Comparison of ENCODE assay signal across 8 mouse cellular contexts in the genomic region with DNA sequence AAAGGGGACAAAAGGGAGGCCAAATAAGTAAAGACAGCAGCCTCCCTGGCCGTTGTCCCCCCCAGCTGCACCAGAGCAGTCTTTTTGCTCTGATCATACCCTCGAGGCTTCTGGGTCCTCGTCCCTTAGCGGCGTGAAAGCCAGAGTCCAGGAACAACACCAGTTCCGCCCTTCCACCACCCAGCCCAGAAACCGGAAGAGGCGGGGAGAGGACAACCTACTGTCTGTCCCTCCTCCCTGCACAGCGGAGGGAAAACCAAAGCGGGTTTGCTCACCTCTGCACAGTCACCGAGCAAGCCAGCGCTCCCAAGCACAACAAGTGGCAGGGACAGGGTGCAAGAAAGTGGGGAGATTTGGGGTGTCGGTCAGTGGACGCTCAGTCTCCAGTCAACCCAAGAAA. TPM values are rescaled to one million over a fixed set of nuclear protein-coding genes. Genes with fewer than 3 reads are reported as not detected.
DNase-seq lines count a peak whose midpoint lies in the region; ATAC-seq and TF ChIP-seq lines count a peak whose summit lies in the region.

No protein-coding gene starts in this region.

- in situ Hi-C loops in CH12.LX (cut with MboI; ENCODE audit: low pct_ligation_motif_present, low pct_unique_long_range_greater_than_20kb, low sequenced_read_pairs): loop anchor here (10.0 kb wide), 1 partner anchor 69 kb away; a partner anchor contains a TSS

- no peak for TF ChIP-seq EP300 in CH12.LX (IDR thresholded peaks at IDR 0.05; ENCODE audit: low read length)

- no peaks in the 10 kb centered on the region for H3K27me3 ChIP-seq in CH12.LX (replicated peaks)
- no peaks in the 10 kb centered on the region for H3K27me3 ChIP-seq in heart, embryonic 16.5 days (ENCODE audit: control insufficient read depth, insufficient read depth, low read length)
- no peaks in the 10 kb centered on the region for H3K27me3 ChIP-seq in small intestine, adult 2 months (ENCODE audit: control insufficient read depth, insufficient read depth, low read length)

- H3K4me2 ChIP-seq in CH12.LX (ENCODE audit: insufficient read depth, low read depth, poor library complexity, severe bottlenecking): peak overlapping the region; percentile 48
- peak overlapping the region; percentile 73 for H3K4me2 ChIP-seq in heart, embryonic 16.5 days (ENCODE audit: low read depth, low read length)

- no peak for TF ChIP-seq CTCF in CH12.LX (conservative IDR thresholded peaks at IDR 0.05 in 1 of 2, IDR thresholded peaks at IDR 0.05 in 1 of 2; ENCODE audit: low read depth in 2 of 2, low read length in 2 of 2)
- TF ChIP-seq CTCF in small intestine, adult 2 months (IDR thresholded peaks at IDR 0.05; ENCODE audit: extremely low read depth, insufficient read length, insufficient replicate concordance, low read depth, low read length): no peak

- H3K4me1 ChIP-seq in CH12.LX (ENCODE audit: control insufficient read depth in 1 of 2, insufficient read depth in 2 of 2): peaks cover 8 to 24% of the 10 kb centered on the region in 2 experiments
- peaks cover 15% of the 10 kb centered on the region for H3K4me1 ChIP-seq in heart, embryonic 16.5 days (ENCODE audit: control insufficient read depth, insufficient read depth, low read length)
- peaks cover 12% of the 10 kb centered on the region for H3K4me1 ChIP-seq in small intestine, adult 2 months (ENCODE audit: control insufficient read depth, insufficient read depth, insufficient read length, low read length)

- no peaks in the 10 kb centered on the region for H3K36me3 ChIP-seq in CH12.LX (replicated peaks in 1 of 2; ENCODE audit: control insufficient read depth in 1 of 2, insufficient read depth in 1 of 2, low read length in 1 of 2)
- no peaks in the 10 kb centered on the region for H3K36me3 ChIP-seq in heart, embryonic 16.5 days (ENCODE audit: control insufficient read depth, insufficient read depth)
- H3K36me3 ChIP-seq in small intestine, adult 2 months (ENCODE audit: control insufficient read depth, insufficient read depth, low read length): no peaks in the 10 kb centered on the region

- H3K9me3 ChIP-seq in CH12.LX (replicated peaks; ENCODE audit: low read length): no peaks in the 10 kb centered on the region
- no peaks in the 10 kb centered on the region for H3K9me3 ChIP-seq in heart, embryonic 16.5 days (replicated peaks; ENCODE audit: control insufficient read depth, low read length)

- no peak for TF ChIP-seq RAD21 in CH12.LX (IDR thresholded peaks at IDR 0.05; ENCODE audit: low read depth, low read length)

- TF ChIP-seq POLR2A in CH12.LX (IDR thresholded peaks at IDR 0.05; ENCODE audit: low read depth, low read length): peak; percentile 99
- TF ChIP-seq POLR2A in small intestine, adult 2 months (IDR thresholded peaks at IDR 0.05; ENCODE audit: low read depth, low read length): peak; percentile 79

- peaks cover 10% of the 10 kb centered on the region for H3K79me2 ChIP-seq in CH12.LX (replicated peaks; ENCODE audit: control insufficient read depth, extremely low read depth, insufficient read depth, poor library complexity, severe bottlenecking)

- peak overlapping the region; percentile 89 for H3K9ac ChIP-seq in CH12.LX (ENCODE audit: insufficient read depth, low read depth)
- peak overlapping the region; percentile 72 for H3K9ac ChIP-seq in heart, embryonic 16.5 days (ENCODE audit: low read length)

- peak overlapping the region; percentile 45 to 55 (median 49) for H3K4me3 ChIP-seq in CH12.LX (replicated peaks in 1 of 3; ENCODE audit: low read depth in 2 of 3, low read length in 2 of 3, poor library complexity in 1 of 3)
- peak overlapping the region; percentile 44 for H3K4me3 ChIP-seq in heart, embryonic 16.5 days (ENCODE audit: low read length)
- peak overlapping the region; percentile 65 for H3K4me3 ChIP-seq in small intestine, adult 2 months (ENCODE audit: low read depth, low read length)

- peak; percentile 94 for DNase-seq in CH12.LX (ENCODE audit: extremely low read depth)
- peak; percentile 86 to 95 for DNase-seq in adrenal gland, adult (ENCODE audit: inconsistent age in 2 of 2, low spot score in 1 of 2)
- DNase-seq in kidney, postnatal 14 days: peak; percentile 83
- DNase-seq in left cerebral cortex, adult 11 months (ENCODE audit: low spot score): no peak

- H3K27ac ChIP-seq in CH12.LX (ENCODE audit: insufficient read depth, low read depth): no peak overlapping the region; the same call in 1 of the 2 replicates
- H3K27ac ChIP-seq in heart, embryonic 16.5 days (ENCODE audit: low read length): peak overlapping the region; percentile 86
- H3K27ac ChIP-seq in small intestine, adult 2 months (ENCODE audit: insufficient read depth, low read depth, low read length): peak overlapping the region; percentile 98

- WGBS in heart, embryonic 16.5 days: 1% methylated on average over 14 of the region's 14 CpGs
- 1% methylated on average over 14 of the region's 14 CpGs for WGBS in small intestine, adult 2 months

- dilution Hi-C loops in CH12.LX (cut with MboI; ENCODE audit: extremely low pct_ligation_motif_present, extremely low pct_unique_long_range_greater_than_20kb, low sequenced_read_pairs): no loop called here

- ATAC-seq in erythroblast, adult 5-6 weeks (replicated peaks; ENCODE audit: low FRiP score, poor library complexity, severe bottlenecking): peak; percentile 89
- peak; percentile 67 for ATAC-seq in heart, embryonic 16.5 days (replicated peaks; ENCODE audit: extremely low read depth, insufficient read depth, low FRiP score)
- peak; percentile 80 for ATAC-seq in megakaryocyte, adult 5-6 weeks (ENCODE audit: poor library complexity, severe bottlenecking)

TF ChIP-seq in CH12.LX, 34 proteins besides CTCF, POLR2A, EP300 and RAD21 (continues in another document):
- TF ChIP-seq JUND (conservative IDR thresholded peaks at IDR 0.05; ENCODE audit: low read depth, low read length): no peak
- TF ChIP-seq MYC (IDR thresholded peaks at IDR 0.05; ENCODE audit: low read depth, low read length): no peak; the same call in none of the 2 replicates
- no peak for TF ChIP-seq ZC3H11A (IDR thresholded peaks at IDR 0.05; ENCODE audit: low read depth, low read length)
- peak; percentile 56; the same call in 1 of the 2 replicates for TF ChIP-seq IRF4 (IDR thresholded peaks at IDR 0.05; ENCODE audit: low read depth, low read length)
- TF ChIP-seq CHD1 (IDR thresholded peaks at IDR 0.05; ENCODE audit: low read depth, low read length): no peak
- TF ChIP-seq MEF2A (IDR thresholded peaks at IDR 0.05; ENCODE audit: borderline replicate concordance, low read depth, low read length): 0 out of 2 replicates have a peak, but pooled peaks have one; percentile 66

RNA-seq across cellular contexts. Expression of a gene that starts 3.9 kb away (rescaled TPM):
- total RNA-seq in CH12.LX (2012; rRNA removed): 489 and 641 TPM in 2 replicates
- 649 and 722 TPM in 2 replicates for total RNA-seq in CH12.LX (2014; rRNA removed)
- polyA plus RNA-seq in CH12.LX (2012; ENCODE audit: insufficient read length, low read depth): 847 and 914 TPM in 2 replicates
- total RNA-seq in erythroblast, adult 5-6 weeks (2015; ENCODE audit: low replicate concordance): 7.5 and 27.6 TPM in 2 replicates
- total RNA-seq in erythroblast, adult 5-6 weeks (2017; ENCODE audit: low replicate concordance): 19.2 and 23.3 TPM in 2 replicates
- polyA plus RNA-seq in heart, embryonic 16.5 days (2015; fragmentation: Nextera tagmentation; extraction: Ambion mirVana): 77.9 and 88.1 TPM in 2 replicates
- 45.3 and 50.5 TPM in 2 replicates for total RNA-seq in megakaryocyte, adult 5-6 weeks (2015)
- 38.1 and 52.6 TPM in 2 replicates for total RNA-seq in megakaryocyte, adult 5-6 weeks (2017)
- polyA plus RNA-seq in small intestine, adult 2 months (2012; rRNA removed): 33.8 and 45.0 TPM in 2 replicates

RNA-seq across cellular contexts. Expression of a gene that starts 9.0 kb away (rescaled TPM):
- total RNA-seq in CH12.LX (2012; rRNA removed) (893 and 1,222 TPM in 2 replicates), CH12.LX (2014; rRNA removed) (1,100 and 1,160 TPM in 2 replicates)
- 2,181 and 2,430 TPM in 2 replicates for polyA plus RNA-seq in CH12.LX (2012; ENCODE audit: insufficient read length, low read depth)
- total RNA-seq in erythroblast, adult 5-6 weeks (2015; ENCODE audit: low replicate concordance): 140 and 157 TPM in 2 replicates
- 174 and 180 TPM in 2 replicates for total RNA-seq in erythroblast, adult 5-6 weeks (2017; ENCODE audit: low replicate concordance)
- polyA plus RNA-seq in heart, embryonic 16.5 days (2015; fragmentation: Nextera tagmentation; extraction: Ambion mirVana): 251 and 280 TPM in 2 replicates
- 319 and 341 TPM in 2 replicates for total RNA-seq in megakaryocyte, adult 5-6 weeks (2015)
- total RNA-seq in megakaryocyte, adult 5-6 weeks (2017): 548 and 571 TPM in 2 replicates
- polyA plus RNA-seq in small intestine, adult 2 months (2012; rRNA removed): 276 and 428 TPM in 2 replicates

RNA-seq across cellular contexts. Expression of a gene that starts 20.1 kb away (rescaled TPM):
- total RNA-seq in CH12.LX (2012; rRNA removed) (46.6 and 46.7 TPM in 2 replicates), CH12.LX (2014; rRNA removed) (39.0 and 41.1 TPM in 2 replicates)
- polyA plus RNA-seq in CH12.LX (2012; ENCODE audit: insufficient read length, low read depth): 59.5 and 60.2 TPM in 2 replicates
- total RNA-seq in erythroblast, adult 5-6 weeks (2015; ENCODE audit: low replicate concordance): 17.3 and 18.6 TPM in 2 replicates
- 3.6 and 3.9 TPM in 2 replicates for total RNA-seq in erythroblast, adult 5-6 weeks (2017; ENCODE audit: low replicate concordance)
- 37.1 and 38.2 TPM in 2 replicates for polyA plus RNA-seq in heart, embryonic 16.5 days (2015; fragmentation: Nextera tagmentation; extraction: Ambion mirVana)
- 50.8 and 63.1 TPM in 2 replicates for total RNA-seq in megakaryocyte, adult 5-6 weeks (2015)
- 19.2 and 35.5 TPM in 2 replicates for total RNA-seq in megakaryocyte, adult 5-6 weeks (2017)
- polyA plus RNA-seq in small intestine, adult 2 months (2012; rRNA removed): 36.0 and 45.9 TPM in 2 replicates

RNA-seq across cellular contexts. Expression of a gene that starts 31.0 kb away (rescaled TPM):
- total RNA-seq in CH12.LX (2012; rRNA removed) (30.9 and 40.5 TPM in 2 replicates), CH12.LX (2014; rRNA removed) (19.4 and 25.2 TPM in 2 replicates)
- polyA plus RNA-seq in CH12.LX (2012; ENCODE audit: insufficient read length, low read depth): 39.6 and 44.0 TPM in 2 replicates
- total RNA-seq in erythroblast, adult 5-6 weeks (2015; ENCODE audit: low replicate concordance): 1.3 and 2.1 TPM in 2 replicates
- total RNA-seq in erythroblast, adult 5-6 weeks (2017; ENCODE audit: low replicate concordance): 3.1 and 5.2 TPM in 2 replicates
- 15.0 TPM in 2 replicates for polyA plus RNA-seq in heart, embryonic 16.5 days (2015; fragmentation: Nextera tagmentation; extraction: Ambion mirVana)
- total RNA-seq in megakaryocyte, adult 5-6 weeks (2015): 8.5 and 10.3 TPM in 2 replicates
- total RNA-seq in megakaryocyte, adult 5-6 weeks (2017): 5.8 and 9.0 TPM in 2 replicates
- 14.9 and 18.7 TPM in 2 replicates for polyA plus RNA-seq in small intestine, adult 2 months (2012; rRNA removed)

RNA-seq across cellular contexts. Expression of a gene that starts 35.0 kb away (rescaled TPM):
- total RNA-seq in CH12.LX (2012; rRNA removed) (19.7 and 21.2 TPM in 2 replicates), CH12.LX (2014; rRNA removed) (17.8 and 19.1 TPM in 2 replicates)
- polyA plus RNA-seq in CH12.LX (2012; ENCODE audit: insufficient read length, low read depth): 22.1 and 25.4 TPM in 2 replicates
- total RNA-seq in erythroblast, adult 5-6 weeks (2015; ENCODE audit: low replicate concordance): 1.0 TPM in 1 of 2 replicates, not detected in the other
- not detected in 2 replicates for total RNA-seq in erythroblast, adult 5-6 weeks (2017; ENCODE audit: low replicate concordance)
- polyA plus RNA-seq in heart, embryonic 16.5 days (2015; fragmentation: Nextera tagmentation; extraction: Ambion mirVana): 21.6 and 25.8 TPM in 2 replicates
- 0.80 and 1.3 TPM in 2 replicates for total RNA-seq in megakaryocyte, adult 5-6 weeks (2015)
- 0.45 and 2.9 TPM in 2 replicates for total RNA-seq in megakaryocyte, adult 5-6 weeks (2017)
- 2.5 and 5.0 TPM in 2 replicates for polyA plus RNA-seq in small intestine, adult 2 months (2012; rRNA removed)

Comparison
In these comparisons a context has a peak if more than half of its experiments do, and no peak if none do; other contexts are left out.
1. RNA of a gene that starts 3.9 kb away (total RNA-seq): 489 to 722 TPM in CH12.LX; 38.1 to 52.6 TPM in megakaryocyte, adult 5-6 weeks and 7.5 to 27.6 TPM in erythroblast, adult 5-6 weeks; every median in the first group is over 4 times any median in the second.
2. Peak in every context shown above with its lines, with median percentiles within 50 percentile points of each other: H3K4me3 ChIP-seq and ATAC-seq.